Mouse (Mus musculus): ENCODE results near the gene Kmt5b. TPM values are rescaled to one million over a fixed set of nuclear protein-coding genes. Genes with fewer than 3 reads are reported as not detected.

The Kmt5b gene
- polyA plus RNA-seq, 1 experiment from 2014 or later = 18.9 TPM

- Histone ChIP-seq H3K9me3 (replicated peaks; ENCODE audit: control insufficient read depth, low read length) (no peaks in the 10 kb centered on the region), H3K36me3 (ENCODE audit: control insufficient read depth, insufficient read depth) (no peaks in the 10 kb centered on the region), H3K27me3 (ENCODE audit: control insufficient read depth, insufficient read depth, low read length) (no peaks in the 10 kb centered on the region), H3K27ac (ENCODE audit: low read length) (no peak overlapping the region), H3K4me2 (ENCODE audit: low read depth, low read length) (no peak overlapping the region), H3K4me1 (ENCODE audit: control insufficient read depth, insufficient read depth, low read length) (no peaks in the 10 kb centered on the region), H3K4me3 (ENCODE audit: low read length) (no peak overlapping the region), H3K9ac (ENCODE audit: low read length) (no peak overlapping the region)
- ATAC-seq (replicated peaks; ENCODE audit: extremely low read depth, insufficient read depth, low FRiP score) = no peak
- 87% methylated on average over 3 of the region's 3 CpGs for WGBS
Measured at GRCm38 (mm10) chr19:3736001-3736400, 31.2 kb upstream of the Kmt5b start.

GRCm38 (mm10) chr19:3739650-3740049 lies 27.6 kb upstream of the Kmt5b start:
- Histone ChIP-seq H3K4me2 (ENCODE audit: low read depth, low read length) (no peak overlapping the region), H3K4me3 (ENCODE audit: low read length) (no peak overlapping the region), H3K36me3 (ENCODE audit: control insufficient read depth, insufficient read depth) (no peaks in the 10 kb centered on the region), H3K4me1 (ENCODE audit: control insufficient read depth, insufficient read depth, low read length) (peaks cover 3% of the 10 kb centered on the region; the same call in 1 of the 2 replicates), H3K9ac (ENCODE audit: low read length) (no peak overlapping the region), H3K27ac (ENCODE audit: low read length) (no peak overlapping the region), H3K9me3 (replicated peaks; ENCODE audit: control insufficient read depth, low read length) (no peaks in the 10 kb centered on the region), H3K27me3 (ENCODE audit: control insufficient read depth, insufficient read depth, low read length) (no peaks in the 10 kb centered on the region)
- ATAC-seq (replicated peaks; ENCODE audit: extremely low read depth, insufficient read depth, low FRiP score) = no peak
- 90% methylated on average over 7 of the region's 7 CpGs for WGBS

- H3K4me1 ChIP-seq (ENCODE audit: control insufficient read depth, insufficient read depth, low read length) = peaks cover 3% of the 10 kb centered on the region; the same call in 1 of the 2 replicates
- H3K9ac ChIP-seq (ENCODE audit: low read length) = no peak overlapping the region
- H3K27me3 ChIP-seq (ENCODE audit: control insufficient read depth, insufficient read depth, low read length) = no peaks in the 10 kb centered on the region
- H3K36me3 ChIP-seq (ENCODE audit: control insufficient read depth, insufficient read depth) = no peaks in the 10 kb centered on the region
- peaks cover 4% of the 10 kb centered on the region for H3K9me3 ChIP-seq (replicated peaks; ENCODE audit: control insufficient read depth, low read length)
- H3K4me3 ChIP-seq (ENCODE audit: low read length) = no peak overlapping the region
- H3K27ac ChIP-seq (ENCODE audit: low read length) = no peak overlapping the region
- 48% methylated on average over 4 of the region's 4 CpGs for WGBS
- no peak for ATAC-seq (replicated peaks; ENCODE audit: extremely low read depth, insufficient read depth, low FRiP score)
- H3K4me2 ChIP-seq (ENCODE audit: low read depth, low read length) = no peak overlapping the region
Measured at GRCm38 (mm10) chr19:3742716-3743115, 24.5 kb upstream of the Kmt5b start.

GRCm38 (mm10) chr19:3743362-3743761 lies 23.9 kb upstream of the Kmt5b start:
- no peak for ATAC-seq (replicated peaks; ENCODE audit: extremely low read depth, insufficient read depth, low FRiP score)
- no peaks in the 10 kb centered on the region for H3K36me3 ChIP-seq (ENCODE audit: control insufficient read depth, insufficient read depth)
- no peak overlapping the region for H3K9ac ChIP-seq (ENCODE audit: low read length)
- peaks cover 3% of the 10 kb centered on the region; the same call in 1 of the 2 replicates for H3K4me1 ChIP-seq (ENCODE audit: control insufficient read depth, insufficient read depth, low read length)
- 89% methylated on average over 7 of the region's 7 CpGs for WGBS
- no peak overlapping the region for H3K4me3 ChIP-seq (ENCODE audit: low read length)
- peak overlapping the region; percentile 84; the same call in 1 of the 2 replicates for H3K4me2 ChIP-seq (ENCODE audit: low read depth, low read length)
- H3K27ac ChIP-seq (ENCODE audit: low read length) = no peak overlapping the region
- H3K9me3 ChIP-seq (replicated peaks; ENCODE audit: control insufficient read depth, low read length) = peaks cover 9% of the 10 kb centered on the region
- no peaks in the 10 kb centered on the region for H3K27me3 ChIP-seq (ENCODE audit: control insufficient read depth, insufficient read depth, low read length)

- peaks cover 9% of the 10 kb centered on the region for H3K9me3 ChIP-seq (replicated peaks; ENCODE audit: control insufficient read depth, low read length)
- peak overlapping the region; percentile 72 for H3K4me3 ChIP-seq (ENCODE audit: low read length)
- WGBS = 3% methylated on average over 13 of the region's 13 CpGs
- H3K4me1 ChIP-seq (ENCODE audit: control insufficient read depth, insufficient read depth, low read length) = peaks cover 3% of the 10 kb centered on the region; the same call in 1 of the 2 replicates
- H3K4me2 ChIP-seq (ENCODE audit: low read depth, low read length) = peak overlapping the region; percentile 84
- H3K9ac ChIP-seq (ENCODE audit: low read length) = peak overlapping the region; percentile 82
- H3K27me3 ChIP-seq (ENCODE audit: control insufficient read depth, insufficient read depth, low read length) = no peaks in the 10 kb centered on the region
- 0 out of 2 replicates have a peak, but pooled peaks have one; percentile 58 for ATAC-seq (replicated peaks; ENCODE audit: extremely low read depth, insufficient read depth, low FRiP score)
- peak overlapping the region; percentile 69 for H3K27ac ChIP-seq (ENCODE audit: low read length)
- H3K36me3 ChIP-seq (ENCODE audit: control insufficient read depth, insufficient read depth) = no peaks in the 10 kb centered on the region
Measured at GRCm38 (mm10) chr19:3743851-3744512, 23.2 kb upstream of the Kmt5b start.

GRCm38 (mm10) chr19:3752621-3753239 lies 14.5 kb upstream of the Kmt5b start:
- no peak for ATAC-seq (replicated peaks; ENCODE audit: extremely low read depth, insufficient read depth, low FRiP score)
- Histone ChIP-seq H3K27me3 (ENCODE audit: control insufficient read depth, insufficient read depth, low read length) (no peaks in the 10 kb centered on the region), H3K9ac (ENCODE audit: low read length) (no peak overlapping the region)

GRCm38 (mm10) chr19:3753240-3753633 lies 14.0 kb upstream of the Kmt5b start:
- ATAC-seq (replicated peaks; ENCODE audit: extremely low read depth, insufficient read depth, low FRiP score) = no peak

More at GRCm38 (mm10) chr19:3752621-3753239, 14.5 kb upstream of the Kmt5b start:
- Histone ChIP-seq H3K36me3 (ENCODE audit: control insufficient read depth, insufficient read depth) (no peaks in the 10 kb centered on the region), H3K9me3 (replicated peaks; ENCODE audit: control insufficient read depth, low read length) (peaks cover 6% of the 10 kb centered on the region; the same call in 1 of the 2 replicates), H3K4me1 (ENCODE audit: control insufficient read depth, insufficient read depth, low read length) (no peaks in the 10 kb centered on the region), H3K4me2 (ENCODE audit: low read depth, low read length) (no peak overlapping the region), H3K4me3 (ENCODE audit: low read length) (no peak overlapping the region), H3K27ac (ENCODE audit: low read length) (no peak overlapping the region)
- WGBS = 38% methylated on average over 8 of the region's 8 CpGs

GRCm38 (mm10) chr19:3753738-3754137 lies 13.5 kb upstream of the Kmt5b start:
- H3K27ac ChIP-seq (ENCODE audit: low read length) = no peak overlapping the region
- WGBS = 33% methylated on average over 8 of the region's 8 CpGs
- H3K4me1 ChIP-seq (ENCODE audit: control insufficient read depth, insufficient read depth, low read length) = no peaks in the 10 kb centered on the region
- ATAC-seq (replicated peaks; ENCODE audit: extremely low read depth, insufficient read depth, low FRiP score) = no peak
- H3K27me3 ChIP-seq (ENCODE audit: control insufficient read depth, insufficient read depth, low read length) = no peaks in the 10 kb centered on the region
- no peak overlapping the region for H3K9ac ChIP-seq (ENCODE audit: low read length)
- no peaks in the 10 kb centered on the region for H3K9me3 ChIP-seq (replicated peaks; ENCODE audit: control insufficient read depth, low read length)
- no peak overlapping the region for H3K4me3 ChIP-seq (ENCODE audit: low read length)
- H3K36me3 ChIP-seq (ENCODE audit: control insufficient read depth, insufficient read depth) = no peaks in the 10 kb centered on the region
- H3K4me2 ChIP-seq (ENCODE audit: low read depth, low read length) = no peak overlapping the region

More at GRCm38 (mm10) chr19:3753240-3753633, 14.0 kb upstream of the Kmt5b start:
- 76% methylated on average over 1 of the region's 1 CpGs for WGBS
- Histone ChIP-seq H3K4me3 (ENCODE audit: low read length) (no peak overlapping the region), H3K9me3 (replicated peaks; ENCODE audit: control insufficient read depth, low read length) (peaks cover 2% of the 10 kb centered on the region; the same call in 1 of the 2 replicates), H3K36me3 (ENCODE audit: control insufficient read depth, insufficient read depth) (no peaks in the 10 kb centered on the region), H3K9ac (ENCODE audit: low read length) (no peak overlapping the region), H3K27me3 (ENCODE audit: control insufficient read depth, insufficient read depth, low read length) (no peaks in the 10 kb centered on the region), H3K4me1 (ENCODE audit: control insufficient read depth, insufficient read depth, low read length) (no peaks in the 10 kb centered on the region), H3K4me2 (ENCODE audit: low read depth, low read length) (no peak overlapping the region), H3K27ac (ENCODE audit: low read length) (no peak overlapping the region)

GRCm38 (mm10) chr19:3757861-3758260 lies 9.4 kb upstream of the Kmt5b start:
- Histone ChIP-seq H3K27me3 (ENCODE audit: control insufficient read depth, insufficient read depth, low read length) (no peaks in the 10 kb centered on the region), H3K4me2 (ENCODE audit: low read depth, low read length) (no peak overlapping the region), H3K4me3 (ENCODE audit: low read length) (no peak overlapping the region), H3K36me3 (ENCODE audit: control insufficient read depth, insufficient read depth) (no peaks in the 10 kb centered on the region), H3K27ac (ENCODE audit: low read length) (no peak overlapping the region), H3K9me3 (replicated peaks; ENCODE audit: control insufficient read depth, low read length) (no peaks in the 10 kb centered on the region), H3K4me1 (ENCODE audit: control insufficient read depth, insufficient read depth, low read length) (no peaks in the 10 kb centered on the region), H3K9ac (ENCODE audit: low read length) (no peak overlapping the region)
- ATAC-seq (replicated peaks; ENCODE audit: extremely low read depth, insufficient read depth, low FRiP score) = no peak
- WGBS = 60% methylated on average over 1 of the region's 1 CpGs
